Mouse (Mus musculus) adrenal gland, adult 18-20 months (tissue): ENCODE measurements around the gene Zfp472. TPM values are rescaled to one million over a fixed set of nuclear protein-coding genes. Genes with fewer than 3 reads are reported as not detected.
"Not testable (repeated sequence)": the region's sequence is repeated elsewhere in the genome, so short reads cannot be mapped to it uniquely, and the experiment has no call there.

Source experiments
- DNase-seq, 2 experiments: peaks; one replicate each; pipeline ENCODE4 v3.0.0; 2021 to 2022; ENCODE audit warnings: low spot score in 2 of 2
- total RNA-seq, 2 experiments: library from RNA; stranded (reverse); gene quantifications; 1 replicate in 1 of 2; 2 replicates in 1 of 2; pipeline ENCODE4 v1.2.3; 2021

The Zfp472 gene
- total RNA-seq, 2 experiments from 2014 or later, result 5.6 to 5.7 TPM

DNA sequence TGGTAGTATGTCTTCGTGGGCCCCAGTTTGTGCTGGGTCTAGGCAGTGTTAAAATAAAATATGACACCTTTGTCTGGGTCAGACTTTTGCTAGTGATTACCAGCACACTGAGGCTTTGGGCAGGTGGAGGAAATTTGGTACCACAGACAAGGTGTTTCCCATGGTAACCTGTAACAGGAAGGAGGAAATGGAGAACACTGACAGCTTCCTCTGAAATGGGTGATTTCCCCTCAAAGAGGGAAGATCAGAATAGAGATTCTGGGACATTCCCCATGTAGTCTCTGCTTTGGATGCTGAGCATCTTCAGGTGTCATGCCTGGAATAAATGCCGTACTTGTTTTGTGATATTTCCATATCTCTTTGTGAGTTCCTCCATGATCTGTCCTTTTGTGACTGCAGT, 32.9 kb downstream of the Zfp472 start:
- no peak for DNase-seq

DNA sequence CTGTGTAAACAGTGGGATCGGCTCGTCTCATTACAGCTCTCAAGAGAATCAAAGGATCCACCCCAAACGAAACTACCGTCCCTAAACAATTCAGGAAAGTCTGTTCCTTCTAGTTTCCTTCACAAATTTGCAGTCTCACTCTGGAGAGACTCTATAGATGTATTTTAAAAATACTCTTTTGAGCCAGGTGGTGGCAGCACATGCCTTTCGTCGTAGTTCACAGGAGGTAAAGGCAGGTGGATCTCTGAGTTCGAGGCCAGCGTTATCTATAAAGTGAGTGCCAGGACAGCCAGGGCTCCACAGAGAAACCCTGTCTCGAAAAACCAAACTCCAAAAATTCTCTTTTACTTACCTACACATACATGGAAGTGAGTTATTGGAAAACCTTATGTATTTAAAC, 42.7 kb downstream of the Zfp472 start:
- DNase-seq, result no peak

DNA sequence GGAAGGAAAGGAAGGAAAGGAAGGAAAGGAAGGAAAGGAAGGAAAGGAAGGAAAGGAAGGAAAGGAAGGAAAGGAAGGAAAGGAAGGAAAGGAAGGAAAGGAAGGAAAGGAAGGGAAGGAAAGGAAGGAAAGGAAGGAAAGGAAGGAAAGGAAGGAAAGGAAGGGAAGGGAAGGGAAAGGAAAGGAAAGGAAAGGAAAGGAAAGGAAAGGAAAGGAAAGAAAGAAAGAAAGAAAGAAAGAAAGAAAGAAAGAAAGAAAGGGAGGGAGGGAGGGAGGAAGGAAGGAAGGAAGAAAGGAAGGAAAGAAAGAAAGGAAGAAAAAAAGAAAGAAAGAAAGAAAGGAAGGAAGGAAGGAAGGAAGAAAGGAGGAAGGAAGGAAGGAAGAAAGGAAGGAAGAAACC, 54.8 kb downstream of the Zfp472 start:
- not testable (repeated sequence) for DNase-seq

Other genes with a start within 250 kb of the Zfp472 start
- 10 to 100 TPM; 41.5 to 44.8 TPM for gene Zfp871, start 177.5 kb upstream of the Zfp472 start, total RNA-seq
- gene Zfp811, start 155.9 kb upstream of the Zfp472 start, total RNA-seq, result under 1 TPM; 0.46 to 0.64 TPM
- 10 to 100 TPM in 1 of 2 experiments, 1 to 10 TPM in 1; 6.9 to 10.2 TPM for gene Zfp799, start 135.6 kb upstream of the Zfp472 start, total RNA-seq
- 10 to 100 TPM in 1 of 2 experiments, 1 to 10 TPM in 1; 8.4 to 11.3 TPM for gene Zfp870, start 74.2 kb upstream of the Zfp472 start, total RNA-seq
- gene Cyp4f14, start 48.5 kb upstream of the Zfp472 start, total RNA-seq, result 1 to 10 TPM; 6.8 to 9.7 TPM
- 10 to 100 TPM; 49.7 to 67.3 TPM for gene Cyp4f13, start 18.4 kb upstream of the Zfp472 start, total RNA-seq
- gene Zfp952, start 27.3 kb downstream of the Zfp472 start, total RNA-seq, result 10 to 100 TPM; 10.1 to 12.3 TPM
- 1 to 10 TPM; 5.2 to 6.4 TPM for gene Zfp763, start 67.6 kb downstream of the Zfp472 start, total RNA-seq
- not detected for gene 4921501E09Rik, start 102.2 kb downstream of the Zfp472 start, total RNA-seq
- 10 to 100 TPM in 1 of 2 experiments, 1 to 10 TPM in 1; 7.2 to 10.8 TPM for gene Zfp563, start 123.5 kb downstream of the Zfp472 start, total RNA-seq
- gene Morc2b, start 173.9 kb downstream of the Zfp472 start, total RNA-seq, result not detected
- gene Olfr55, start 202.6 kb downstream of the Zfp472 start, total RNA-seq, result not detected
- not detected for gene Olfr239, start 225.5 kb downstream of the Zfp472 start, total RNA-seq